Mouse (Mus musculus) A20 (cell line): Measurements from ENCODE around the gene Elane.

Source experiments
- DNase-seq: peaks from one replicate; pipeline ENCODE4 v3.0.0-alpha.2; 2011; ENCODE audit warnings: low read depth, low spot score

Gene Elane

DNA sequence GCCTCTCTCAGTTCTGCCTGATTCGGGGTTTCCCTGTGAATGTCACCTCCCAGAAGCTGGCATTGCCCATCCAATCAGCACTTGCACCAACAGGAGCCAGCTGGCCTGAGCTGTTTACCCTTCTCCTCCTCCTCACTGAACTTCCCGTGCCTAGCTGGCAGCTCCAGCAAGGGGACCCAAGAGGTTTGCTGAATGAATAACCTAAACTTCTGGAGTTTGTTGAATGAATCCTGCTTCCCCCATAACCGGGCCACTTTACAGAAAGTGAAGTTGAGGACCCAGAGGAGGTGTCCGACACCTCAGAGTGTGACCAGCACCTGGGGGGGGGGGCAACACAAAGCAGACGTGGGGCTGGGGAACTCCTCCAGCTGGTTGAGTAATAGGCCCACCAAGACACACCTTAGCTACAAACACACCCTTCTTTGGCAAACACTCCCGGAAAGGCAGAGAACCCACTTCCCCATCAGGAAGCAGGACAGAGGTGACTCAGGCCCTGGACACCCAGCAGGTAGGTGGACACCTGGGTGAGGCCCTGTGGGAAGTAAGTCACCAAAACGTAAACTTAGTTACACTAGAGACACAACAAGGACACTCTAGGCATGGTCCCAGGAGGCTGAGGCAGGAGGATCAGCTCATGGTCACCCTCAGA is 29.0 kb downstream of the Elane start:
- DNase-seq, result no peak

DNA sequence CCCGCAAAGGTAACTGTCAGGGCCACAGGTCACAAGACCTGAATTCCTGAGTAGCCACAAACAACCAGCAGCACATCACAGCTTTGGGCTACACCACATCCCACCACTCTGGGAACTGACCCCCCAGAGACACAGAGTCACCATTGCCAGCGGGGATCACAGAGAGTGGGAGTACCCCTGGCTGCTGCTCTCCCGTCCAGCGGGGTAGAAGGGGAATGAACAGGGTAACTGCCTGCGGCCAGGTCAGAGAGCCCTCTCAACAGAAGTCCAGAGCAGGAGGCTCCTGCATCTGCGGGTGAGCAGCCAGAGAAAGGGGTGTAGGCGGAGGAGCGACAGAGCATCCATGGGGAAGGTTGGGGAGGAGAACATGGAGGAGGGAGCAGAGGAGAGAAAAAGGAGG is 30.0 kb downstream of the Elane start:
- DNase-seq, result peak; percentile 33

DNA sequence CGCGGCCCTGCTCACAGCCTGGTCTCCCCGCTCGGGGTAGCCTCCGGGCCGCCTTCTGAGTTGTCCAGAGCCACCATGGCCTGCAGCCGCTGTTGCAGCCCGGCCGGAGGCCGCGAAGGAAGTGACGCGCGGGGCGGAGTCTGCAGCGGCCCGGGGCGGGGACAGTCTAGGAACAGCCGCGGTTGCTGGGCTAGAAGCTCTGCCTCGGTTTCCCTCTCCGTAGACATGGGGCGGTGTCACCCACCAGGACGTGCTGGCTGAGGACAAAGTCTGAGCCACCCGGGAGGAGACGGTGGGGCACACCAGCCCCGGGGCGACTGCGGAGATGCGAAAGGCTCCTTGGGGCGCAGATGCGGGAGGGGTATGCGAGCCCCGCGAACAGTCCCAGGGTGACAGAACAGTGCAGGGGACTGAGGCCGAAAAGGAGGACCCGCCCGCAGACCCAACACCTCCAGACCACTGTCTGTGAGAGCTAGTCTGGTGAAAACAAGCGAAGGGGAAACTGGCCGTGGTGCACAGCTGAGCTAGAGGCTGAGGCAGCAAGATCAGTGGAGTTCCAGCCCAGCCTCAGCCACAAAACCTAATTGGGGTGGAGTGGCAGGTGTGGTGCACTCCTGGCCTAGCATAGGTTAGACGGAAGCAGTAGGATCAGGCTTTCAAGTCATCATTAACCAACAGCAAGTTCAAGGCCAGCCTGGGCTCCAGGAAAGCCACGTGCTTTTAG is 30.9 kb downstream of the Elane start, which contains the start of gene Kiss1r:
Gene Kiss1r (plus strand): TSS at position 164 of the 724 bp plus-strand sequence.
- DNase-seq, result peak; percentile 85

DNA sequence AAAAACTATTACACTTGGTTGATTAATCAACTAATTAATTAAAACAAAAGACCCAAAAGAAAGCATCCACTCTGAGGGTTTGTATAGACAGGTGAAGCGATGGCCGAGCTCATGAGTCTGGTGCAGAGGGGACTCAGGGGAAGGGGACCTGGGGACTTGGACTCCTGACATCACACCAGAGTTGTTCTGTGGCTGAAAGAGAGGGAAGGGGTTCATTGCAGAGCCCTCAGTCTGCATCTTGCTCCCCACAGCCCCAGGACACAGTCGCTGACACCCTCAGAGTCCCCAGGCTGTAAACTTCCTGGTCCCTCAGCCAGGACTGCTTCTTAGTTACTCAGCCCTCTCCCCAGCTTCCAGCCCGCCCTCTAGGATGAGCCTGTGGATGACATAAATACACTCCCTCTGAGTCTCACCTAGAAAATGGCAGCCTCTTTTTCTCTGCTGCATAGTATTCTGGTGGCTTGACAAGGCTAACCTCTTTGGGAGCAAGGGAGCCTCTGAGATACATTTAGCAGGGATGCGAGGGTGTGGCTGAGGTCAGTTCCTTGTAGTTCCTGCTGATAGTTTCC is 31.6 kb downstream of the Elane start:
- DNase-seq, result no peak

GRCm38 (mm10) chr10:79918231-79919078 is 32.4 kb downstream of the Elane start:
- no peak for DNase-seq

DNA sequence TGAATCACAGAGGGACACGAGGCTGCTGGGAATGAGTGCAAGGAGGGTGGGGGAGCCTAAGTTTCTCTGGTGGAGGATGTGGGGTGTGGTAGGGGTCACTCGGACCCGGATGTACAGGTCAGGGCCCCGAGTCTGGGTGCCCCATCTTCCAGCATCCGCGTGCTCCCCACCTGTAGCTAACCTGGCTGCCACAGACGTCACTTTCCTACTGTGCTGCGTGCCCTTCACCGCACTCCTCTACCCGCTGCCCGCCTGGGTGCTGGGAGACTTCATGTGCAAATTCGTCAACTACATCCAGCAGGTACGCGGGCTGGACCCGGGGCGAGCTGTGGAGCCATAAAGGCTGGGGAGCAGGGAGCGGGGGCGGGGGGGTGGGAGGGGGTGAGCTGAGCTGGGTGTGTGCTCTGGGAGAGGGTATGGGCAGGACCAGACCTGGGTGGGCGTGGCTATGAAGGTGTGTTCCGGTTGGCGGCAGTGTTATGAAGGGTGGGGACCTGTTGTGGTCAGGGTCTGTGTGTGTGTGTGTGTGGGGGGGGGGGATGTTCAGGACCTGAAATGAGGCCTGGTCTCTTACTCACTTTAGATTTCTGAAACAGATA is 33.3 kb downstream of the Elane start:
- no peak for DNase-seq

GRCm38 (mm10) chr10:79920056-79920890 is 34.2 kb downstream of the Elane start:
- no peak for DNase-seq

GRCm38 (mm10) chr10:79920958-79921535 is 35.0 kb downstream of the Elane start, which contains the start of gene R3hdm4:
R3hdm4 (minus strand) TSS chr10:79921208.
- no peak for DNase-seq

- no peak for DNase-seq
Measured at GRCm38 (mm10) chr10:79921572-79921971, 35.5 kb downstream of the Elane start.

- peak; percentile 92 for DNase-seq
Measured at GRCm38 (mm10) chr10:79924998-79925784, 39.1 kb downstream of the Elane start.

DNA sequence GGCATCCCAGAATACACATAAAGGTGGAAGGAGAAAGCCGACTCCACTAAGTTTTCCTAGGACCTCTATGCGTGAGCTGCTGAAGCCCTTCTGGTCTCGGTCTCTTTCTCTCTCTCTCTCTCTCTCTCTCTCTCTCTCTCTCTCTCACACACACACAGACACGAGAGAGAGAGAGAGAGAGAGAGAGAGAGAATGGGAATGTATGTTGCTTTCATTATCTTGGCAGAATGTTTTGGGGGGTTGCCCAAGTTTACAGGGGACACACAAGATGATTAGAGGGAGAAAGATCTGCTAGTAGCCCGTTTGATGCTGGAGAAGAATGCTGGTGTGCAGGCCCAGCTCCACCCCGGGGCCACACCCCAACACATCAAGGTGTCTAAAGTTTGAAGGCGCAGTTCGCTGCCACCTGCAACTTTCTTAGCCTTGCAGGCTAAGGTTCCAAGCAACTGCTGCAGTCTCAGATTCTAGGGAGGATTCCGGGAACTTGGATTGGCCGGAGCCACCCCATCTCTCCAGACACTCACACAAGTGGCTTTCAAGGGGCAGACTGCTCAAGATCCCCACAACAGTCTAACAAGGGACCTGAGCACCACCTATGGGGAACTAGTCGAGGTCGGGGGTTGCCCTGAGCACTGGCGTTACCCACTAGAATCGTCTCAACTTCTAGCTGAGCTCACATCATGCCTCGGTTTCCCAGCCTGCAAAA is 39.9 kb downstream of the Elane start:
- peak; percentile 88 for DNase-seq

GRCm38 (mm10) chr10:79926491-79927323 is 40.7 kb downstream of the Elane start, which contains the start of gene Arid3a:
Arid3a (plus strand) TSS chr10:79927043.
- peak; percentile 98 for DNase-seq

- DNase-seq, result peak; percentile 84
Measured at GRCm38 (mm10) chr10:79927324-79928029, 41.4 kb downstream of the Elane start.

DNA sequence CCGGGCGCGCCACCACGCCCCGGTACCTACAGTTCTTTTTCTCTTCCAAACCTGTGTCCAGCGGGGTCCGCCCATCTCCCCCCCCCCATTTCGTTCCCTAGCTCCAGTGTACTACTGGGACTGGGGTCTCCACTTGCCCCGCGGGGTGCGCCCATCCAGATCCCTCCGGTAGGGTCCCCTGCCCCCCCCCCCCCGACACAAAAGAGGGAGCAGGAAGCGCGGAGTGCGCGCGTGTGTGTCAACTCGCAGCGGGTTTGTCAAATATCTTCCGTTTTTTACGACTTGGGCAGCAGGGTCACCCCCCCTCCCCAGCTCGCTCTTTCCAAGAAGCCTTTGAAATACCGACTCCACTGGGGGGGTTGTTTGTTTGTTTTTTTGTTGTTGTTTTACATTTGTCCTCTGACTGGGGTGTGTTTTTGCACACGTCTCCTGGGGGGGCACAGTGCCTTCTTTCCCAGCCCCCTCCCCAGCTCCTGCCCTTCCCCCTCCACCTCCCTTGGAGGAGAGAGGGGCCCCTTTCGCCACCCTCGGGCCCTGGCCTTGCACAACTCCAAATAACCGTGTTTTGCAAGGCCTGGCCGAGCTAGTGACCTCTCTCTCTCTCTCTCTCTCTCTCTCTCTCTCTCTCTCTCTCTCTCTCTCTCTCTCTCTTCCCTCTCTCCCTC is 42.1 kb downstream of the Elane start:
- peak; percentile 72 for DNase-seq

GRCm38 (mm10) chr10:79928907-79929701 is 43.1 kb downstream of the Elane start:
- no peak for DNase-seq
